10 mouse cellular contexts compared by ENCODE assay signal in the genomic region with DNA sequence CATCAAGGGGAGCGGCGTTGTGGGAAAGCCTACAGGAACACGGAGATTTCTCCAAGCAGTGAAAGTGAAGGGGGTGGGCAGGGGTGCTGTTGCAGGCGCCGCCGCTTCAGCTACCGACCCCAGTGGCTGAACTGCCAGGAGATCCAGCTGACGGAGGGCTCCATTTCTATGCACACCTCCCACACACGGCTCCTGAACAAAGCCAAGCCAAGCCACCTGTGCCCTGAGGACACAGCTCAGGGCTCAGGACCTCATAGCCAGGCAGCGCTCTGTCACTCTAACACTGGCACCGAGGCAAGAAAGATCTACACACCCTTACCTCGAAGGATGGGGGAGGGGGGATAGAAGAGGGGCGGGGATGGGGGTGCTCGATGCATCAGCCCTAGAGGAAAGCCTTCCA. TPM values are rescaled to one million over a fixed set of nuclear protein-coding genes. Genes with fewer than 3 reads are reported as not detected.
DNase-seq lines count a peak whose midpoint lies in the region; ATAC-seq and TF ChIP-seq lines count a peak whose summit lies in the region.
"Had no signal": no experiment of that assay in that cellular context is flagged by ENCODE, and none has a peak within 500 bp of the region (broad histone marks: within the 10 kb centered on the region; RNA-seq: fewer than 3 reads in every experiment).

No protein-coding gene starts in this region.

- peak overlapping the region; percentile 14 for H3K27ac ChIP-seq in spleen, adult 2 months (ENCODE audit: insufficient read depth, low read length)
- H3K27ac ChIP-seq in forebrain, postnatal 0 days (ENCODE audit: low read depth, low read length), result peak overlapping the region; percentile 86
- peak overlapping the region; percentile 35; the same call in 1 of the 2 replicates for H3K27ac ChIP-seq in midbrain, embryonic 13.5 days
- H3K27ac ChIP-seq: liver, embryonic 13.5 days had no signal

- no peak for ATAC-seq in forebrain, postnatal 0 days
- no peak for ATAC-seq in midbrain, embryonic 13.5 days
- no peak for ATAC-seq in megakaryocyte-erythroid progenitor cell, adult 5-6 weeks (replicated peaks; ENCODE audit: low FRiP score, low TSS enrichment, poor library complexity, severe bottlenecking)

- 20% methylated on average over 14 of the region's 14 CpGs for WGBS in spleen, adult 2 months
- 21% methylated on average over 14 of the region's 14 CpGs for WGBS in forebrain, postnatal 0 days
- 9% methylated on average over 14 of the region's 14 CpGs for WGBS in midbrain, embryonic 13.5 days

- H3K9me3 ChIP-seq in forebrain, postnatal 0 days (ENCODE audit: low read length), result no peaks in the 10 kb centered on the region
- H3K9me3 ChIP-seq in midbrain, embryonic 13.5 days, result no peaks in the 10 kb centered on the region
- H3K9me3 ChIP-seq: liver, embryonic 13.5 days had no signal

- H3K36me3 ChIP-seq in spleen, adult 2 months (ENCODE audit: control insufficient read depth, insufficient read depth, low read length), result no peaks in the 10 kb centered on the region
- H3K36me3 ChIP-seq in forebrain, postnatal 0 days (ENCODE audit: insufficient read depth), result peaks cover 5% of the 10 kb centered on the region; the same call in 1 of the 2 replicates
- H3K36me3 ChIP-seq in midbrain, embryonic 13.5 days, result no peaks in the 10 kb centered on the region
- H3K36me3 ChIP-seq: liver, embryonic 13.5 days had no signal

- TF ChIP-seq POLR2A in spleen, adult 2 months (IDR thresholded peaks at IDR 0.05; ENCODE audit: low read depth, low read length), result no peak

- no peak overlapping the region; the same call in 1 of the 2 replicates for H3K4me3 ChIP-seq in spleen, adult 2 months (ENCODE audit: extremely low read depth, insufficient read depth, insufficient read length)
- peak overlapping the region; percentile 24; the same call in 1 of the 2 replicates for H3K4me3 ChIP-seq in forebrain, postnatal 0 days (ENCODE audit: low read depth, low read length)
- no peak overlapping the region for H3K4me3 ChIP-seq in midbrain, embryonic 13.5 days (replicated peaks)
- H3K4me3 ChIP-seq: liver, embryonic 13.5 days; myocyte had no signal

- H3K4me1 ChIP-seq in spleen, adult 2 months (ENCODE audit: control insufficient read depth, insufficient read depth, insufficient read length), result no peaks in the 10 kb centered on the region; the same call in 1 of the 2 replicates
- H3K4me1 ChIP-seq in forebrain, postnatal 0 days (ENCODE audit: insufficient read depth), result peaks cover 36% of the 10 kb centered on the region
- peaks cover 96% of the 10 kb centered on the region for H3K4me1 ChIP-seq in midbrain, embryonic 13.5 days (replicated peaks)

- H3K4me2 ChIP-seq in forebrain, postnatal 0 days (ENCODE audit: low read depth), result peak overlapping the region; percentile 65
- H3K4me2 ChIP-seq in midbrain, embryonic 13.5 days (replicated peaks), result peak overlapping the region; percentile 49
- H3K4me2 ChIP-seq: liver, embryonic 13.5 days had no signal

- TF ChIP-seq CTCF in spleen, adult 2 months (IDR thresholded peaks at IDR 0.05; ENCODE audit: extremely low read depth, insufficient read depth, insufficient read length, insufficient replicate concordance), result no peak
- no peak for TF ChIP-seq CTCF in forebrain, postnatal 0 days (IDR thresholded peaks at IDR 0.05; ENCODE audit: low read depth)

- peaks cover 2% of the 10 kb centered on the region; the same call in 1 of the 2 replicates for H3K27me3 ChIP-seq in spleen, adult 2 months (ENCODE audit: control insufficient read depth, insufficient read depth, low read length)
- H3K27me3 ChIP-seq in forebrain, postnatal 0 days (ENCODE audit: insufficient read depth, low read length), result no peaks in the 10 kb centered on the region
- peaks cover 3% of the 10 kb centered on the region; the same call in 1 of the 2 replicates for H3K27me3 ChIP-seq in midbrain, embryonic 13.5 days

- no peak for DNase-seq in spleen, adult 2 months (ENCODE audit: low read depth in 1 of 2, low spot score in 2 of 2)
- no peak for DNase-seq in spleen, postnatal 14 days (ENCODE audit: low spot score in 2 of 2)
- DNase-seq in forebrain, postnatal 0 days, result peak; percentile 39
- no peak for DNase-seq in testis, postnatal 10 days (ENCODE audit: low spot score)
- DNase-seq in yolk sac, embryonic 10.5 days (ENCODE audit: low spot score), result no peak
- DNase-seq: kidney, adult 2 months; liver, embryonic 13.5 days had no signal

- peak overlapping the region; percentile 52 for H3K9ac ChIP-seq in forebrain, postnatal 0 days
- peak overlapping the region; percentile 41; the same call in 1 of the 2 replicates for H3K9ac ChIP-seq in midbrain, embryonic 13.5 days (replicated peaks)
- H3K9ac ChIP-seq: liver, embryonic 13.5 days had no signal

RNA-seq across cellular contexts. Expression of a gene that starts 25.3 kb away (rescaled TPM):
- 19.7 and 37.3 TPM in 2 replicates for polyA plus RNA-seq in spleen, adult 2 months (2012; rRNA removed)
- 103 and 122 TPM in 2 replicates for total RNA-seq in forebrain, postnatal 0 days (2014; rRNA removed)
- polyA plus RNA-seq in forebrain, postnatal 0 days (2015; fragmentation: Nextera tagmentation; extraction: Ambion mirVana), result 45.4 and 70.1 TPM in 2 replicates
- 19.2 and 27.0 TPM in 2 replicates for polyA plus RNA-seq in midbrain, embryonic 13.5 days (2015; fragmentation: Nextera tagmentation; extraction: Ambion mirVana)
- total RNA-seq in megakaryocyte-erythroid progenitor cell, adult 5-6 weeks (2014; fragmentation: Nextera tagmentation), result 0.59 and 0.62 TPM in 2 replicates
- total RNA-seq in megakaryocyte-erythroid progenitor cell, adult 5-6 weeks (2017), result 0.19 and 2.0 TPM in 2 replicates
- polyA plus RNA-seq: myocyte had no signal

Comparison
In these comparisons a context has a peak if more than half of its experiments do, and no peak if none do; other contexts are left out.
1. H3K27ac ChIP-seq: peak in every context shown above with its lines; median percentile 86 in forebrain, postnatal 0 days; 35 in midbrain, embryonic 13.5 days; 14 in spleen, adult 2 months.